Mouse (Mus musculus): ENCODE measurements around the gene P2rx5. TPM values are rescaled to one million over a fixed set of nuclear protein-coding genes. Genes with fewer than 3 reads are reported as not detected.

The P2rx5 gene
- polyA plus RNA-seq, 1 experiment from 2014 or later: 0.21 TPM

- Histone ChIP-seq H3K4me1 (peaks cover 30% of the 10 kb centered on the region), H3K36me3 (peaks cover 36% of the 10 kb centered on the region), H3K27me3 (ENCODE audit: low read depth, poor library complexity, severe bottlenecking) (no peaks in the 10 kb centered on the region), H3K4me3 (peak overlapping the region; percentile 97), H3K9me3 (replicated peaks) (no peaks in the 10 kb centered on the region), H3K27ac (replicated peaks) (peak overlapping the region; percentile 92)
- WGBS: 4% methylated on average over 2 of the region's 2 CpGs
- DNase-seq (ENCODE audit: low spot score): no peak
Measured at GRCm38 (mm10) chr11:73177895-73178294, 17.7 kb downstream of the P2rx5 start.

GRCm38 (mm10) chr11:73185872-73186615, 25.8 kb downstream of the P2rx5 start:
- peaks cover 86% of the 10 kb centered on the region for H3K36me3 ChIP-seq
- no peaks in the 10 kb centered on the region for H3K4me1 ChIP-seq
- H3K27me3 ChIP-seq (ENCODE audit: low read depth, poor library complexity, severe bottlenecking): no peaks in the 10 kb centered on the region
- DNase-seq (ENCODE audit: low spot score): no peak
- H3K9me3 ChIP-seq (replicated peaks): no peaks in the 10 kb centered on the region
- no peak overlapping the region for H3K4me3 ChIP-seq
- no peak overlapping the region for H3K27ac ChIP-seq (replicated peaks)
- 93% methylated on average over 10 of the region's 10 CpGs for WGBS

- no peaks in the 10 kb centered on the region for H3K27me3 ChIP-seq (ENCODE audit: low read depth, poor library complexity, severe bottlenecking)
- no peaks in the 10 kb centered on the region for H3K9me3 ChIP-seq (replicated peaks)
- no peak overlapping the region for H3K4me3 ChIP-seq
- H3K4me1 ChIP-seq: no peaks in the 10 kb centered on the region
- WGBS: 93% methylated on average over 6 of the region's 6 CpGs
- peaks cover 93% of the 10 kb centered on the region for H3K36me3 ChIP-seq
- DNase-seq (ENCODE audit: low spot score): no peak
- no peak overlapping the region for H3K27ac ChIP-seq (replicated peaks)
Measured at GRCm38 (mm10) chr11:73187231-73187630, 27.0 kb downstream of the P2rx5 start.

GRCm38 (mm10) chr11:73193047-73193446, 32.8 kb downstream of the P2rx5 start:
- peaks cover 4% of the 10 kb centered on the region for H3K4me1 ChIP-seq
- no peaks in the 10 kb centered on the region for H3K9me3 ChIP-seq (replicated peaks)
- no peak for DNase-seq (ENCODE audit: low spot score)
- no peaks in the 10 kb centered on the region for H3K27me3 ChIP-seq (ENCODE audit: low read depth, poor library complexity, severe bottlenecking)
- H3K4me3 ChIP-seq: no peak overlapping the region
- H3K27ac ChIP-seq (replicated peaks): no peak overlapping the region
- 81% methylated on average over 6 of the region's 6 CpGs for WGBS
- peaks cover 55% of the 10 kb centered on the region for H3K36me3 ChIP-seq

GRCm38 (mm10) chr11:73194444-73194843, 34.2 kb downstream of the P2rx5 start:
- WGBS: 85% methylated on average over 2 of the region's 2 CpGs
- no peak for DNase-seq (ENCODE audit: low spot score)
- Histone ChIP-seq H3K27me3 (ENCODE audit: low read depth, poor library complexity, severe bottlenecking) (no peaks in the 10 kb centered on the region), H3K9me3 (replicated peaks) (no peaks in the 10 kb centered on the region), H3K4me3 (no peak overlapping the region), H3K36me3 (peaks cover 42% of the 10 kb centered on the region), H3K4me1 (peaks cover 11% of the 10 kb centered on the region), H3K27ac (replicated peaks) (no peak overlapping the region)

- H3K9me3 ChIP-seq (replicated peaks): no peaks in the 10 kb centered on the region
- peaks cover 8% of the 10 kb centered on the region; the same call in 1 of the 2 replicates for H3K27me3 ChIP-seq (ENCODE audit: low read depth, poor library complexity, severe bottlenecking)
- H3K27ac ChIP-seq (replicated peaks): peak overlapping the region; percentile 83
- H3K4me3 ChIP-seq: peak overlapping the region; percentile 78
- H3K36me3 ChIP-seq: peaks cover 10% of the 10 kb centered on the region; the same call in 1 of the 2 replicates
- WGBS: 9% methylated on average over 1 of the region's 1 CpGs
- DNase-seq (ENCODE audit: low spot score): no peak
- H3K4me1 ChIP-seq: peaks cover 17% of the 10 kb centered on the region
Measured at GRCm38 (mm10) chr11:73198190-73198589, 38.0 kb downstream of the P2rx5 start.

GRCm38 (mm10) chr11:73198603-73199229, 38.5 kb downstream of the P2rx5 start, which contains the start of gene Ctns:
Gene Ctns, minus strand, starts transcription at chr11:73199042.
- Histone ChIP-seq H3K4me1 (peaks cover 17% of the 10 kb centered on the region), H3K9me3 (replicated peaks) (no peaks in the 10 kb centered on the region), H3K4me3 (peak within 1 kb of the TSS; percentile 78), H3K36me3 (peaks cover 10% of the 10 kb centered on the region; the same call in 1 of the 2 replicates), H3K27ac (replicated peaks) (peak within 1 kb of the TSS; percentile 83), H3K27me3 (ENCODE audit: low read depth, poor library complexity, severe bottlenecking) (peaks cover 8% of the 10 kb centered on the region; the same call in 1 of the 2 replicates)
- DNase-seq (ENCODE audit: low spot score): peak; percentile 85
- 2% methylated on average over 22 of the region's 22 CpGs for WGBS

GRCm38 (mm10) chr11:73199230-73199712, 39.0 kb downstream of the P2rx5 start, which contains the start of gene Shpk:
Gene Shpk, plus strand, starts transcription at chr11:73199460.
- H3K27me3 ChIP-seq (ENCODE audit: low read depth, poor library complexity, severe bottlenecking): peaks cover 8% of the 10 kb centered on the region; the same call in 1 of the 2 replicates
- H3K4me3 ChIP-seq: peak within 1 kb of the TSS; percentile 78
- DNase-seq (ENCODE audit: low spot score): peak; percentile 93
- H3K27ac ChIP-seq (replicated peaks): peak within 1 kb of the TSS; percentile 83
- peaks cover 17% of the 10 kb centered on the region for H3K4me1 ChIP-seq
- WGBS: under 1% methylated on average over 32 of the region's 32 CpGs
- H3K36me3 ChIP-seq: peaks cover 10% of the 10 kb centered on the region; the same call in 1 of the 2 replicates
- H3K9me3 ChIP-seq (replicated peaks): no peaks in the 10 kb centered on the region

- no peak for DNase-seq (ENCODE audit: low spot score)
- Histone ChIP-seq H3K36me3 (peaks cover 10% of the 10 kb centered on the region; the same call in 1 of the 2 replicates), H3K4me1 (peaks cover 17% of the 10 kb centered on the region), H3K9me3 (replicated peaks) (no peaks in the 10 kb centered on the region), H3K27me3 (ENCODE audit: low read depth, poor library complexity, severe bottlenecking) (peaks cover 8% of the 10 kb centered on the region; the same call in 1 of the 2 replicates), H3K4me3 (peak overlapping the region; percentile 78), H3K27ac (replicated peaks) (no peak overlapping the region)
- WGBS: 9% methylated on average over 12 of the region's 12 CpGs
Measured at GRCm38 (mm10) chr11:73199879-73200278, 39.7 kb downstream of the P2rx5 start.

- H3K4me3 ChIP-seq: no peak overlapping the region
- 0 out of 2 replicates have a peak, but pooled peaks cover under 1% of the 10 kb centered on the region for H3K36me3 ChIP-seq
- DNase-seq (ENCODE audit: low spot score): no peak
- peaks cover 8% of the 10 kb centered on the region; the same call in 1 of the 2 replicates for H3K27me3 ChIP-seq (ENCODE audit: low read depth, poor library complexity, severe bottlenecking)
- H3K27ac ChIP-seq (replicated peaks): no peak overlapping the region
- WGBS: 79% methylated on average over 2 of the region's 2 CpGs
- peaks cover 17% of the 10 kb centered on the region for H3K4me1 ChIP-seq
- H3K9me3 ChIP-seq (replicated peaks): no peaks in the 10 kb centered on the region
Measured at GRCm38 (mm10) chr11:73201021-73201420, 40.8 kb downstream of the P2rx5 start.

- H3K36me3 ChIP-seq: no peaks in the 10 kb centered on the region
- WGBS: 36% methylated on average over 4 of the region's 4 CpGs
- H3K9me3 ChIP-seq (replicated peaks): no peaks in the 10 kb centered on the region
- H3K4me1 ChIP-seq: peaks cover 17% of the 10 kb centered on the region
- no peak overlapping the region for H3K27ac ChIP-seq (replicated peaks)
- H3K27me3 ChIP-seq (ENCODE audit: low read depth, poor library complexity, severe bottlenecking): peaks cover 8% of the 10 kb centered on the region; the same call in 1 of the 2 replicates
- H3K4me3 ChIP-seq: no peak overlapping the region
- no peak for DNase-seq (ENCODE audit: low spot score)
Measured at GRCm38 (mm10) chr11:73201597-73201996, 41.4 kb downstream of the P2rx5 start.

GRCm38 (mm10) chr11:73203895-73204294, 43.7 kb downstream of the P2rx5 start:
- Histone ChIP-seq H3K9me3 (replicated peaks) (no peaks in the 10 kb centered on the region), H3K4me3 (no peak overlapping the region), H3K4me1 (peaks cover 7% of the 10 kb centered on the region), H3K27ac (replicated peaks) (no peak overlapping the region), H3K36me3 (no peaks in the 10 kb centered on the region), H3K27me3 (ENCODE audit: low read depth, poor library complexity, severe bottlenecking) (peaks cover 8% of the 10 kb centered on the region; the same call in 1 of the 2 replicates)
- 85% methylated on average over 8 of the region's 8 CpGs for WGBS
- no peak for DNase-seq (ENCODE audit: low spot score)

Data from midbrain, embryonic 10.5 days (tissue).